Mouse (Mus musculus): Measurements from ENCODE around the gene Hspa2. TPM values are rescaled to one million over a fixed set of nuclear protein-coding genes. Genes with fewer than 3 reads are reported as not detected.
A peak's percentile ranks its signal among the peaks of the same experiment; 100 is the strongest.

The Hspa2 gene
- total and polyA plus RNA-seq, 2 experiments: 1.4 to 3.3 TPM

DNA sequence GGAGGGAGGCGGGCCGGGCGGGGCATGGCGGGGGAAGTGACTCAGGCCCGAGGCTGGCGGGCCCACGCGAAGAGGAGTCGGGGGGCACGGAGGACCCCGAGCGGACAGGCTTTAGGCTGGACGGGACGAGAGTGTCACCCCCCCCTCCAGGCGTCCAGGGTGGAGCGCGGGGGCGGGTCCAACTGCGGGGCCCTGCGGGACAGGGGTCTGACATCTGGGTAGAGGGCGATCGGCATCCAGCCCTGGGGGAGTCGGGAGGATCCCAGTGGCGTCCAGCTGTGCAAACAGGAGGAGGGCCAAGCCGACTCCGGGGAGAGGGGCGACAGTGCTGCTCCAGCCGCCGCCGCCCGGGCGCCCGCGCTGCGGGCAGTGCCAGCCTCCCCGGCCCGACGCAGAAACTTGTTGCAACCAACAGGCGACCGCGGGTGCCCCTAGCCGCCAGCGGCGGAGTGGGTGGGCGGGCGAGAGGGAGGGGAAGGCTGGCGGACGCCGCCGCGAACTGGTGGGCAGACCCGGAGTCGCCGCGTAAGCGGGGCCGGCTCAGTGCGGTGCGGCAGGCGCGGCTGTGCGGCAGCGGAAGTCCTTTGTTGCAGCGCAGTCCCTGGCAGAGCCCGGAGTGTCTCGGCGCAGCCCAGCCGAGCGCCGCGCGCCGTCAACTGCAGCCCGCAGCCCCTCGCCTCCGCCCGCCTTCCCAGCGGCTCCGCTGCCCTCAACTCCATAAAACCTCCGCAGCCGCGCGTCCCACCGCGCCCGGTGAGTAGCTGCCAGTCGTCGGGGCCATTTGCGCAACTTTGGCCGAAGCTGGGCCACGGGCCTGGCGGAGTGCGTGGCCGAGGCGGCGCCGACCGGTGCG, 33.8 kb upstream of the Hspa2 start, which contains the start of gene Zbtb1:
TSS of gene Zbtb1 (plus strand) at position 289 of the 853 bp plus-strand sequence.
- peak; percentile 60 for DNase-seq (ENCODE audit: extremely low read depth, low read depth, low spot score)
- Histone ChIP-seq H3K4me3 (ENCODE audit: insufficient read depth, low read depth, low read length) (peak within 1 kb of the TSS; percentile 98), H3K9ac (ENCODE audit: low read depth, low read length) (peak within 1 kb of the TSS; percentile 100), H3K36me3 (ENCODE audit: control insufficient read depth, insufficient read depth, low read length) (no peaks in the 10 kb centered on the region), H3K27ac (replicated peaks; ENCODE audit: insufficient read depth, low read depth, low read length) (peak within 1 kb of the TSS; percentile 96), H3K4me1 (ENCODE audit: control insufficient read depth, insufficient read depth, low read length) (peaks cover 3% of the 10 kb centered on the region; the same call in 1 of the 2 replicates), H3K27me3 (ENCODE audit: control insufficient read depth, insufficient read depth, low read length) (no peaks in the 10 kb centered on the region), H3K79me2 (ENCODE audit: control insufficient read depth, insufficient read depth, low read length) (peaks cover 26% of the 10 kb centered on the region; the same call in 1 of the 2 replicates)
- TF ChIP-seq CTCF (IDR thresholded peaks at IDR 0.05; ENCODE audit: low read depth, low read length) (no peak), POLR2A (IDR thresholded peaks at IDR 0.05; ENCODE audit: extremely low read depth, insufficient read depth, low read length) (0 out of 2 replicates have a peak, but pooled peaks have one; percentile 30)
- WGBS: under 1% methylated on average over 95 of the region's 99 CpGs

DNA sequence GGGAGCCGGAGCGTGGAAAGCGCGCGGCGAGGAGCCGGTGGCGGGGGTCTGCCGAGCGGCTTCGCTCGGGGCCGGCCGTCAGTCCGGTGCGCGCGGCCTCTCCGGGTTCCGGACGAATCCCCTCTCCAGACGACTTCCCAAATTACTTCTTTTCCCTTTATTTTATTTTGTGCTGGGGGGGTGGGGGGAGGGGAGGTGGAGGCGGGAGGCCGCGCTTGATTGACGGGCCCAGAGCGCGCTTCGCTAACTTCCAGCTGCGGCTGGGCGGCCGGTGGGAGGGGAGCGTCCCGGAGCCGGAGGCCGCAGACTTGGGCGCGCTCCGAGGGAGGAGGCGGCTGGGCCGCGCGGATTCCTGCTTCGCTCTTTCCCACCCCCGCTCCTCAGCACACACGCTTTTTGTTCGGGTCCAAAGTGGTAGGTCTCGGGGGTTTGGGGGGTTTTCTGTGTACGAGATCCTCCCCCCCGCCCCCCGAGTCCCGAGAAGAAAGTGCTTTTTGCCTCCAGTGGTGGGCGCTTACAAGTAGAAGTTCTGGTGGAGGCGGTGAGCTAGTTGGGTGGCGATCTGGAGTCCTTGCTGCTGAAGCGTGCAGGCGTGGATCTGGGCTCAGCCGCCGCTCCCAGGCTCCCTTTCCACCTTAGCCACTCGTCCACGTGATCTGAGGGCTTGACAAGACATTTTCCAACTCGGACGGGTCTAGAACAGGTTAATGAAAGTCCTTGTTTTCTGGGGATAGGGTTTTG, 33.0 kb upstream of the Hspa2 start:
- Histone ChIP-seq H3K79me2 (ENCODE audit: control insufficient read depth, insufficient read depth, low read length) (peaks cover 26% of the 10 kb centered on the region; the same call in 1 of the 2 replicates), H3K27me3 (ENCODE audit: control insufficient read depth, insufficient read depth, low read length) (no peaks in the 10 kb centered on the region), H3K27ac (replicated peaks; ENCODE audit: insufficient read depth, low read depth, low read length) (peak overlapping the region; percentile 96), H3K9ac (ENCODE audit: low read depth, low read length) (peak overlapping the region; percentile 100), H3K36me3 (ENCODE audit: control insufficient read depth, insufficient read depth, low read length) (no peaks in the 10 kb centered on the region), H3K4me3 (ENCODE audit: insufficient read depth, low read depth, low read length) (peak overlapping the region; percentile 98), H3K4me1 (ENCODE audit: control insufficient read depth, insufficient read depth, low read length) (peaks cover 3% of the 10 kb centered on the region; the same call in 1 of the 2 replicates)
- TF ChIP-seq POLR2A (IDR thresholded peaks at IDR 0.05; ENCODE audit: extremely low read depth, insufficient read depth, low read length) (0 out of 2 replicates have a peak, but pooled peaks have one; percentile 42), CTCF (IDR thresholded peaks at IDR 0.05; ENCODE audit: low read depth, low read length) (no peak)
- peak; percentile 63 for DNase-seq (ENCODE audit: extremely low read depth, low read depth, low spot score)
- WGBS: 1% methylated on average over 63 of the region's 63 CpGs

DNA sequence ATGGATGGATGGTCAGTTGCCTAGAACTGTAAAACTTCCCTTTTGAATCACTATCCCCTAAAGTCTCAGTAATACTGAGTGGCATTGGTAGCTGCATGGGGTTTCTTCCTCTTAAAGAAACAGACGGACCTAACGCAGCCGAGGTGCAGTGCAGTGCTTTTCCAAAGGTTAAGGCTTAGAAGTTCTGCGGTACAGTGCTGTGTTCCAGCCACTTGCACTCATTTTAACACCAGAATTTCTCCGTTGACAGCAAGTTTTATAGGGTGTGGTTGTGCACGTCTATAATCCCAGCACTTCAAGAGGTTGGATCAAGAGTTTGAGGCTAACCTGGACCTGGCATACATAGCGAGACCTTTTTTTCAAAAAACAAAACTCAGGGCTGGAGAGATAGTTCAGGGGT, 31.9 kb upstream of the Hspa2 start:
- no peak overlapping the region for H3K27ac ChIP-seq (replicated peaks; ENCODE audit: insufficient read depth, low read depth, low read length)
- H3K27me3 ChIP-seq (ENCODE audit: control insufficient read depth, insufficient read depth, low read length): no peaks in the 10 kb centered on the region
- 58% methylated on average over 7 of the region's 7 CpGs for WGBS
- no peak for DNase-seq (ENCODE audit: extremely low read depth, low read depth, low spot score)
- H3K4me1 ChIP-seq (ENCODE audit: control insufficient read depth, insufficient read depth, low read length): peaks cover 3% of the 10 kb centered on the region; the same call in 1 of the 2 replicates
- no peaks in the 10 kb centered on the region for H3K36me3 ChIP-seq (ENCODE audit: control insufficient read depth, insufficient read depth, low read length)
- TF ChIP-seq POLR2A (IDR thresholded peaks at IDR 0.05; ENCODE audit: extremely low read depth, insufficient read depth, low read length): no peak
- TF ChIP-seq CTCF (IDR thresholded peaks at IDR 0.05; ENCODE audit: low read depth, low read length): no peak
- H3K79me2 ChIP-seq (ENCODE audit: control insufficient read depth, insufficient read depth, low read length): peaks cover 34% of the 10 kb centered on the region; the same call in 1 of the 2 replicates
- no peak overlapping the region for H3K4me3 ChIP-seq (ENCODE audit: insufficient read depth, low read depth, low read length)
- no peak overlapping the region for H3K9ac ChIP-seq (ENCODE audit: low read depth, low read length)

DNA sequence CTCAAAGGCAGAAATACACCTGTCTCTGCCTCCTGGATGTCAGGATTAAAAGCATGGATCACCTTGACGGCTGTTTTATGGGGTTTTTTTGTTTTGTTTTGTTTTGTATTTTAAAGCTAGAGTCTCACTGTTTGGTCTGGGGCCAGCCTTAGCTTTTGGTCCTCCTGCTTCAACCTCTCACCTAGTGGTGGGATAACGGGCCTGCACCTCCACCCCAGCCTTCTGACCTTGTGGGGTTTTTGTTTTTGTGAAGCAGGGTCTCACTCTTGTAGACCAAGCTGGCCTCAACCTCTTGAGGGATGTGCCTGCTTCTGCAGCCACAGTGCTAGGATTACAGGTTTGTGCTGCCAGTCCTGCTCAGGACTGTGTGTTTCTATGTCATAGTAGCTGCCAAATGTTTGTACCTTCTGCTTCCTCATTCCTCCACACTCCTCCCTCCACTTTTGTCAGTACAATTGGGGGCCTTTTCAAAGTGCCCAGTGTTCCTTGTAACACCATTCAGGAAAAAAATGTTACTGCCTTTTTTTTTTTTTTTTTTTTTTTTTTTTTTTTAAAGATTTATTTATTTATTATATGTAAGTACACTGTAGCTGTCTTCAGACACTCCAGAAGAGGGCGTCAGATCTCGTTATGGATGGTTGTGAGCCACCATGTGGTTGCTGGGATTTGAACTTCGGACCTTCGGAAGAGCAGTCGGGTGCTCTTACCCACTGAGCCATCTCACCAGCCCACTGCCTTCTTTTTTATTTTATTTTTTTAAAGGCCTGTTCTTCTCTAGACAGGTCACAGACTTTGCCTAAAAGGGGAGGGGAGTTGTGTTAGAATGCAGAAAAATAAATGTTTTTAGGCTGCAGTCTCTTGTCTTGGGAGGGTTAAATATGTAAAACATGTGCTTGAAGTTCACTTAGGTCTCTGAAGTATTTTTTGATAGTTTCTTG, 30.8 kb upstream of the Hspa2 start:
- peaks cover 41% of the 10 kb centered on the region; the same call in 1 of the 2 replicates for H3K79me2 ChIP-seq (ENCODE audit: control insufficient read depth, insufficient read depth, low read length)
- H3K4me1 ChIP-seq (ENCODE audit: control insufficient read depth, insufficient read depth, low read length): peaks cover 7% of the 10 kb centered on the region; the same call in 1 of the 2 replicates
- H3K27ac ChIP-seq (replicated peaks; ENCODE audit: insufficient read depth, low read depth, low read length): no peak overlapping the region
- TF ChIP-seq POLR2A (IDR thresholded peaks at IDR 0.05; ENCODE audit: extremely low read depth, insufficient read depth, low read length) (no peak), CTCF (IDR thresholded peaks at IDR 0.05; ENCODE audit: low read depth, low read length) (peak; percentile 6; the same call in 1 of the 2 replicates)
- no peak for DNase-seq (ENCODE audit: extremely low read depth, low read depth, low spot score)
- H3K27me3 ChIP-seq (ENCODE audit: control insufficient read depth, insufficient read depth, low read length): no peaks in the 10 kb centered on the region
- no peak overlapping the region for H3K4me3 ChIP-seq (ENCODE audit: insufficient read depth, low read depth, low read length)
- 62% methylated on average over 6 of the region's 7 CpGs for WGBS
- no peaks in the 10 kb centered on the region for H3K36me3 ChIP-seq (ENCODE audit: control insufficient read depth, insufficient read depth, low read length)
- H3K9ac ChIP-seq (ENCODE audit: low read depth, low read length): no peak overlapping the region

DNA sequence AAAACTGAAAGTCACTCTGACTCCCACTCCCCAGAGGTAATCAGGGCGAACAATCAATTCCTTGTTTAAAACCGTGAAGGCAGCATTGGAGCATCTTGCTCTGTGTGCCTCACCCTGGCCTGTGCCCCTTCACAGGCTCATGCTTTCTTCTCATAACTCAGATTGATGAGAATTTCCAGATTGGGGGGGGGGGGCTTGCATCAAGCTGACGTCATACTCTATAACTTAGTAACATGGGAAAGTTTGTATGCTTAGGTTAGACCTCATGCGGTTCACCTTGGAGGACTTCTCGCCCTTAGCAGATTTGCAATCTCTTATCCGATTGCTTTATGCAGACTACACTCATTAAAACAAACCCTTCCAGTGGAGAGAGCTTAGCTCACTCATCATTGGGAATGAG, 30.0 kb upstream of the Hspa2 start:
- H3K27ac ChIP-seq (replicated peaks; ENCODE audit: insufficient read depth, low read depth, low read length): no peak overlapping the region
- peaks cover 9% of the 10 kb centered on the region; the same call in 1 of the 2 replicates for H3K4me1 ChIP-seq (ENCODE audit: control insufficient read depth, insufficient read depth, low read length)

More for the DNA sequence above, 30.0 kb upstream of the Hspa2 start:
- no peak overlapping the region for H3K4me3 ChIP-seq (ENCODE audit: insufficient read depth, low read depth, low read length)
- no peaks in the 10 kb centered on the region for H3K36me3 ChIP-seq (ENCODE audit: control insufficient read depth, insufficient read depth, low read length)
- DNase-seq (ENCODE audit: extremely low read depth, low read depth, low spot score): no peak
- no peak for TF ChIP-seq CTCF (IDR thresholded peaks at IDR 0.05; ENCODE audit: low read depth, low read length)
- TF ChIP-seq POLR2A (IDR thresholded peaks at IDR 0.05; ENCODE audit: extremely low read depth, insufficient read depth, low read length): no peak
- H3K9ac ChIP-seq (ENCODE audit: low read depth, low read length): no peak overlapping the region
- H3K27me3 ChIP-seq (ENCODE audit: control insufficient read depth, insufficient read depth, low read length): no peaks in the 10 kb centered on the region
- H3K79me2 ChIP-seq (ENCODE audit: control insufficient read depth, insufficient read depth, low read length): peaks cover 43% of the 10 kb centered on the region; the same call in 1 of the 2 replicates
- 87% methylated on average over 6 of the region's 6 CpGs for WGBS

All from liver, adult 2 months (tissue).